Mouse (Mus musculus) midbrain, embryonic 16.5 days (tissue): ENCODE measurements around the gene Scn2b. TPM values are rescaled to one million over a fixed set of nuclear protein-coding genes. Genes with fewer than 3 reads are reported as not detected.

Experiments
- ATAC-seq: fragments of 200-750 bp; cut with Nextera tagmentation; 2 replicates; pipeline ENCODE4 v1.8.0; 2017; ENCODE audit warnings: moderate TSS enrichment
- H3K27ac ChIP-seq: fragments of 300-500 bp; sonication (generic); 2 replicates; pipeline ENCODE4 v1.5.1; 2014; ENCODE audit warnings: mild to moderate bottlenecking, low read length, mixed read lengths
- H3K27me3 ChIP-seq: fragments of 300-500 bp; sonication (generic); 2 replicates; pipeline ENCODE4 v1.6.1; 2014; ENCODE audit warnings: low read depth, low read length, mixed read lengths; ENCODE audit not compliant: control insufficient read depth, insufficient read depth
- H3K36me3 ChIP-seq: fragments of 300-500 bp; sonication (generic); 2 replicates; pipeline ENCODE4 v1.6.1; 2014; ENCODE audit warnings: mild to moderate bottlenecking, low read length, moderate library complexity, mixed read lengths; ENCODE audit not compliant: control insufficient read depth, insufficient read depth
- H3K4me1 ChIP-seq: fragments of 300-500 bp; sonication (generic); 2 replicates; pipeline ENCODE4 v1.6.1; 2014; ENCODE audit warnings: mild to moderate bottlenecking, low read length, mixed read lengths; ENCODE audit not compliant: control insufficient read depth, insufficient read depth
- H3K4me2 ChIP-seq: fragments of 300-500 bp; sonication (generic); 2 replicates; pipeline ENCODE4 v1.6.1; 2014; ENCODE audit warnings: mild to moderate bottlenecking, low read length, mixed read lengths
- H3K4me3 ChIP-seq: fragments of 300-500 bp; sonication (generic); 2 replicates; pipeline ENCODE4 v1.5.1; 2014; ENCODE audit warnings: low read depth, mild to moderate bottlenecking, low read length, moderate library complexity, mixed read lengths
- H3K9ac ChIP-seq: fragments of 300-500 bp; sonication (generic); 2 replicates; pipeline ENCODE4 v1.6.1; 2014; ENCODE audit warnings: low read depth, low read length, mixed read lengths
- H3K9me3 ChIP-seq: fragments of 300-500 bp; sonication (generic); replicated peaks from 2 replicates; pipeline ENCODE4 v1.6.1; 2014; ENCODE audit warnings: mild to moderate bottlenecking, low read length, mixed read lengths; ENCODE audit not compliant: control insufficient read depth, poor library complexity, severe bottlenecking
- WGBS: fragments of 180-500 bp; shearing (Covaris S2); extraction: QIAGEN DNeasy Blood & Tissue Kit; methylation state at CpG from one replicate; pipeline ENCODE4 v1.1.7; 2014; 5-methylcytosine and 5-hydroxymethylcytosine counted together
- polyA plus RNA-seq: library from polyadenylated mRNA; unstranded; fragments of >200 nt; fragmentation: Nextera tagmentation; extraction: Ambion mirVana; gene quantifications from 2 replicates; pipeline ENCODE4 v1.2.1, GENCODE M21; 2015

The Scn2b gene
- polyA plus RNA-seq, 1 experiment from 2014 or later = 11.3 TPM

DNA sequence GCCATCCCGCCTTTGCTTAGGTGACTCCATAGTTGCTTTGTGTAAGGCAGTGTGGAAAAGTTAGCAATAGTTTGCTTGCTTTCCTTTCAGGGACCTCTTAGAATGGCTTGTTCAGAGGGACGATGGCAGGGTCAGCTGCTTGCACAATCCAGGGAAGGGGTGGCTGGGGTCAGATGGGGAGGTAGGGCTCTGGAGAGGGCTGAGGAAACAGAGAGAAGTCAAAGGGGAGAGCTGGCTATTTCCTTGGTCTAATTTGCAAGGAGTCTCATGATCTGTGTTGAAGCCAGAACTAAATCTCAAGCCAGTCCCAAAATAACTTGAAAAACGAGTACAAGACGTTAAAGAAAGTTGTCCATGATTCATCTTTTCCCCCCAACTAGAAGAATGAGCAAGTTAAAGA, 24.9 kb upstream of the Scn2b start:
- Histone ChIP-seq H3K27me3 (no peaks in the 10 kb centered on the region), H3K36me3 (no peaks in the 10 kb centered on the region), H3K4me2 (no peak overlapping the region), H3K9me3 (no peaks in the 10 kb centered on the region), H3K9ac (no peak overlapping the region), H3K4me1 (no peaks in the 10 kb centered on the region), H3K27ac (no peak overlapping the region), H3K4me3 (no peak overlapping the region)
- ATAC-seq = no peak
- 69% methylated on average over 4 of the region's 4 CpGs for WGBS

DNA sequence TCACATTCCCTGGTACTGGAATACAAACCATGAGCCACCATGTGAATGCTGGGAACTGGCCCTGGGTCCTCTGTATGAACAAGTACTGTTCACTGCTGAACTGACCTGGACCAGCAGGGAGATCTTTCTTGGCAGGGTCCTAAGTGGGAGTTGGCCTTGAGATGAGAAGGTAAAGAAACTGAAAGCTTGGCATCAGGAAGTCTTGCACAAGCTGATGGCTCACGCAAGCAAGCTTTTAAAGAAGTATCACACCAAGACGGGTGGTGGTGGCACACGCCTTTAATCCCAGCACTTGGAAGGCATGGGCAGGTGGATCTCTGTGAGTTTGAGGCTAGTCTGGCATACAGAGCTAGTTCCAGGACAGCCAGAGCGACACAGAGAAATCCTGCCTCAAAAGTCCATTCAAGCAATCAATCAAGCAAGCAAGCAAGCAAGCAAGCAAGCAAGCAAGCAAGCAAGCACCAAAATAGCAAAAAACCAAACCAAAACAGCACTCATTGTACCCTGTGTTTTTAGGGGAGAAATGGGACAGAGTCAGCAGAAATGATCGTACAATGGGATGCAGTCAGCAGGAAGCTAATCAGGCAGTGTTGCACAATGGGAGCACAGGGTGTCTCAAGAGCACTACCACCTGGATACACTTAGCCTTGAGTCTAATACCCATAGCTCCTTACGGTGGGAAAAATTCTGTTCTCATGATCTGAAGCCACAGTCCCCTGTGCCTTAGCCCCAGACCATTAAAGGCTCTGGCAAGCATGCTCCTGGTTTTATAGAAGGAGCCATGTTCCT, 22.2 kb upstream of the Scn2b start:
- no peak for ATAC-seq
- Histone ChIP-seq H3K4me1 (no peaks in the 10 kb centered on the region), H3K4me2 (no peak overlapping the region), H3K4me3 (no peak overlapping the region), H3K9me3 (no peaks in the 10 kb centered on the region), H3K27me3 (no peaks in the 10 kb centered on the region), H3K36me3 (no peaks in the 10 kb centered on the region), H3K9ac (no peak overlapping the region), H3K27ac (no peak overlapping the region)
- WGBS = 80% methylated on average over 6 of the region's 6 CpGs

DNA sequence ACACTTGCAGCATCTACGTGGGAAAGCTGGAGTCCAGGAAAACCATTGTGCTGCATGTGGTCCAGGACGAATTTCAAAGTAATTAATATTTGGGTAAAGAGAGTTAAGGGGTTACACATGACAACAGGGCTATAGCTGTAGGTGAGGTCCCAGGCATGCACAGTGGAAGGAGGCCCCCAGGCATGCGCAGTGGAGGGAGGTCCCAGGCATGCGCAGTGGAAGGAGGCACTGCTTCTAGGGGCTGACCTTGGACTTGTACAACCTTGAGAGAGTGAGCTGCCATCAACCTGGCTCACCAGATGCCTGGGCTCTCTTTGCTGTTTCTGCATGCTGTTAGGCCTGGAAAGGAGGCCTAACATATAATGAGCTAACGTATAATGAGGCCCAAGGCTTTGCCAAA, 19.7 kb upstream of the Scn2b start:
- no peaks in the 10 kb centered on the region for H3K27me3 ChIP-seq
- no peak overlapping the region for H3K4me2 ChIP-seq
- H3K9ac ChIP-seq = no peak overlapping the region
- no peak overlapping the region for H3K4me3 ChIP-seq
- ATAC-seq = no peak
- no peaks in the 10 kb centered on the region for H3K9me3 ChIP-seq
- no peaks in the 10 kb centered on the region for H3K4me1 ChIP-seq
- 80% methylated on average over 5 of the region's 5 CpGs for WGBS
- H3K36me3 ChIP-seq = no peaks in the 10 kb centered on the region
- no peak overlapping the region for H3K27ac ChIP-seq

DNA sequence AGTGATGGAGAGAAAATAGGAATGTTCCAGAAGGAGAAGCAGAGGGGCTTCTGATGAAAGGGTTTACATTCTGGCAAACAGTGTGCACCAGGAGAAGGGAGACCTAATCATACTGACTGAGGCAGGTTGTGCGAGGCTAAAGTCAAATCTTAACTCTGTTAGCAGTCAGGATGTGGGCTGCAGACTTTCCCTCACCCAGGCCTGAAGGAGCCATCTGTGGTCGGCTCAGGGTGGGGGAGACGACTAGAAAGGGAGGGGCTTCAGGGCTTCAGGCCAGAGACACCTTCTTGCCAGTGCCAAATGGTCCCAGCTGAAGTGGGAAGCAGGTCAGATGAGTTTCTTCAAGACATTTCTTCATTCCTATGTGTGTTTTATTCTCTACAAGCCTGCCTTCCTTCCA, 19.2 kb upstream of the Scn2b start:
- ATAC-seq = no peak
- H3K4me2 ChIP-seq = no peak overlapping the region
- no peak overlapping the region for H3K4me3 ChIP-seq
- no peak overlapping the region for H3K9ac ChIP-seq
- no peaks in the 10 kb centered on the region for H3K9me3 ChIP-seq
- H3K27ac ChIP-seq = no peak overlapping the region
- 54% methylated on average over 3 of the region's 3 CpGs for WGBS
- H3K27me3 ChIP-seq = no peaks in the 10 kb centered on the region
- no peaks in the 10 kb centered on the region for H3K36me3 ChIP-seq
- no peaks in the 10 kb centered on the region for H3K4me1 ChIP-seq

DNA sequence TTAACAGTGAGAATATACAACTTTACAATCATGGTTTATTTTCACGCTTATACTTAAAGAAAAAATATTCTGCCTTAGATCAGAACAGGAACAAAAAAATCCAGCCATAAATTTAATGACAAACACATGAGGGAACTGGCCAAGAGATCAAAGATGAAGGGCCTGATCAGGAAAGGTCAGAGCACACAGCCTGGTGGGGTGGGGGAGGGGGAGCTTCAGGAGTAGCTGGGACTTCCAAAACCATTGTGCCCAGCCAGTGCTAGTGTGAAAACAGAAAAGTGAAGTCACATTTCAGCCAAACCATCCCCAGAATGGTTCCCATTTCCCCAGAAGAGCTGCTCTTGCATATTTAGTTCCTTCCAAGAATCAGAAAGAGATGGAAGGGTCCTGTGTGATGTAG, 15.1 kb upstream of the Scn2b start:
- Histone ChIP-seq H3K4me3 (no peak overlapping the region), H3K4me2 (no peak overlapping the region), H3K9me3 (no peaks in the 10 kb centered on the region), H3K27me3 (no peaks in the 10 kb centered on the region), H3K27ac (no peak overlapping the region), H3K36me3 (no peaks in the 10 kb centered on the region), H3K9ac (no peak overlapping the region), H3K4me1 (no peaks in the 10 kb centered on the region)
- ATAC-seq = no peak
- 97% methylated on average over 1 of the region's 1 CpGs for whole genome bisulfite sequencing

DNA sequence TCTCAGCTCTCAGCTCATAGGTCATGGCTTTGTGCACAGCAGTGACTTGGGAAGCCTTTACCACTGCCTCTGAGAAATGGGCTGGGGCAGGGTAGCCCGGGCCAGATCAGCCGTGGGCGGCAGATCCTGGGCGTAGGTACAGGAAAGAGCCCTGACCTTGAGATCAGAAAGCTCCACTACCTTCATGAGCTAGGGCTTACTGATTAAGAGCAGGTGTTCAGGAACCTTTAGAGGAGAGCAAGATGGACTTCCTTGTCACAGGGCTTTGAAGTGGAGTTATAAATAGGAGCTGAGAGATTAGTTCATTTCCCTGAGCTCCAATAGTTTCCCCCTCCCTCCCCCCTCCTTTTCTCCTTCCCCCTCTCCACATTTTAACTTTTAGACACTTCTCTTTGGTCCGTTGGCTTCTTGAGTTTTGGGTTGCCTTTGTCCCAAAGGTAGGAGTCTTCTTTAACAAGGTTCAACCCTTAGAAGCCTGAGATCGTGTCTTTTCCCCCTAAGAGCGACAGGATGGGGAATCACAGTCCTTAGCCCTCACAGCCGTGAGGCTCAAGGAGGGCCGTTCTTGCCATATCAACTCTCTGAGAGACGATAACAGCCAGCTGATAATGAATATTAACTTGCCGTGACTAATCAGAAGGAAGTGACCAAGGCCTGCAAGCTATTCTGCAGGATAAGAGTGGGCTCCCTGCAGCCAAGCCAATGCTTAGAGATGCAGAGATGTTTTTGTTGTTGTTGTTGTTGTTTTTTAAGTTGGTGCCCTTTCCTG, 14.2 kb upstream of the Scn2b start:
- H3K27me3 ChIP-seq = no peaks in the 10 kb centered on the region
- H3K9me3 ChIP-seq = no peaks in the 10 kb centered on the region
- no peak for ATAC-seq
- H3K27ac ChIP-seq = no peak overlapping the region
- H3K4me2 ChIP-seq = no peak overlapping the region
- H3K9ac ChIP-seq = no peak overlapping the region
- no peak overlapping the region for H3K4me3 ChIP-seq
- 69% methylated on average over 11 of the region's 11 CpGs for WGBS
- H3K36me3 ChIP-seq = no peaks in the 10 kb centered on the region
- no peaks in the 10 kb centered on the region for H3K4me1 ChIP-seq

DNA sequence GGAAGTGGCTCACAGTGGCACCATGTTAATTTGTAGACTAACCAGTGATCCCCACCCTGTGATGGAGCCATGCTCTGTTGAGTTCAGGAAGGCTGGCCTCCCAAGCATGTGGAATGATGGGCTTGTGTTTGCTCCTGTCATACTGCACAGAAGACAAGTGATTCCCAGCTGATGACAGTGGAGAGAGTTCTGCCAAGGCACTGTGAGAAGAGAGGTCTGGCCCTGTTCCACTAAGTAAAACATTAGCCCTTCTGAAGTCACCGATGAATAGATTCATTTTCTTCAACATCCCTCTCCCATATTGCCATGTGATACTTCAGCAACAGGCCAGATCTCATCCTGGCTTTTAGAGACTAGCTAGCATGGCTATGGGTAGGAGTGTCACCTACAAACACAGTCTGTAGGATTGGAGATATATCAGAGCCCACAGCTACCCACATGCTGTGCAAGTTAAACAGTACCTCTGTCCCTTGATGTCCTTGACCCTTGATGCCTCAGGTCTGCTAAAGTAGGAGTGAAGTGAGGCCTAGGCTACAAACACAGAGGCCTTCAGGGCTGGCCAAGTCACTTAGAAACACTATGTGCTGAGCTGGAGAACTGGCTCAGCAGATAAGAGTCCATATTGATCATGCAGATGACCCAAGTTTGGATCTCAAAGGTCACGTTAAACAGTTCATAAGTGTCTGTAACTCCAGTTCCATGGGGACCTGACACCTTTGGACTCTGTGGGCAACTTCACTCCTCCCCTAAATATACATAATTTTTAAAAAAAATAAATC, 11.8 kb upstream of the Scn2b start:
- Histone ChIP-seq H3K9ac (no peak overlapping the region), H3K4me1 (no peaks in the 10 kb centered on the region), H3K27me3 (no peaks in the 10 kb centered on the region), H3K9me3 (no peaks in the 10 kb centered on the region), H3K4me2 (no peak overlapping the region), H3K36me3 (no peaks in the 10 kb centered on the region), H3K4me3 (no peak overlapping the region), H3K27ac (no peak overlapping the region)
- ATAC-seq = no peak
- 89% methylated on average over 2 of the region's 2 CpGs for WGBS

DNA sequence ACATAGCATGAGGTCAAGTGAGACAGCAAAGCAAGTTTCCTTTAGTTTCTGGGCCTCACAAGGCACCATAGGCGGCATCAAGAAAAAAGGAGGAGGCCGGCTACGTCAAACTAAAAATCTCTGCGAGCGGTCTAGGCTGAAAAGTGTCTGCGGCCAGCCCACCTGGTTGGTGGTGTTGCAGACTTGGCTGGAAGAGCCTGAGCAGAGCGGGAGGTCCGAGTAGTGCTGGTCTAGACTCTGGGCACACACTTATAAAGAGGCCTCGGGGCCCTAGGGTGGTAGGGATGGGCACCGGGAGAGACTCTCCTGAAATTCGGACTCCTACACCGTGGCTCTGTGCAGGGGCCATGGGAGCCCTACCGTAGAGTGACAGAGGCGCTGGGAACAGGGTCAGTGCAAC, 1.9 kb upstream of the Scn2b start:
- H3K4me1 ChIP-seq = peaks cover 22% of the 10 kb centered on the region
- peak overlapping the region; percentile 69 for H3K9ac ChIP-seq
- H3K9me3 ChIP-seq = no peaks in the 10 kb centered on the region
- peak overlapping the region; percentile 78 for H3K4me2 ChIP-seq
- H3K4me3 ChIP-seq = peak overlapping the region; percentile 54
- no peaks in the 10 kb centered on the region for H3K36me3 ChIP-seq
- H3K27ac ChIP-seq = peak overlapping the region; percentile 67
- H3K27me3 ChIP-seq = no peaks in the 10 kb centered on the region
- peak; percentile 76 for ATAC-seq
- 2% methylated on average over 14 of the region's 14 CpGs for WGBS

DNA sequence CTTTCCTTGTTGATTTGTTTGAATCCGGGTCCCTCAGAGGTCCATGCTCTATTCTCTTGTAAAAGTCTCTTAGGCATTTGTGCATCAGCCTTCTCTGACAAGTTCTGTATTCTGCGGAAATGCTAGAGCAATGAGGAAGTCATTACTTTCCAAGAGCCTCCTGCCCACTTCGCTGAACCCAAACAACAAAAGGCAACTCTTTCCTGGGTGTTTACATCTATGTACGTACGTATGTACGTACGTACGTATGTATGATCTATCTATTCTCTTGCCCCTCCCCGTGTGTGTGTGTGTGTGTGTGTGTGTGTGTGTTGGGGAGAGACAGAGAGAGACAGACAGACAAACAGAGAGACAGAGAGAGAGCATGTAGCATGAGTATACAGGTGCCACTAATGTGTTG, 763 bp upstream of the Scn2b start:
- Histone ChIP-seq H3K27me3 (no peaks in the 10 kb centered on the region), H3K9me3 (no peaks in the 10 kb centered on the region), H3K9ac (no peak overlapping the region), H3K4me2 (no peak overlapping the region), H3K4me1 (peaks cover 26% of the 10 kb centered on the region), H3K4me3 (no peak overlapping the region), H3K27ac (no peak overlapping the region), H3K36me3 (no peaks in the 10 kb centered on the region)
- ATAC-seq = no peak
- WGBS = 75% methylated on average over 9 of the region's 9 CpGs
